Mouse (Mus musculus) hindbrain, postnatal 0 days (tissue): ENCODE measurements at regions not wholly inside any gene's neighbourhood (a gene's known extent, or its start where the extent isn't known, plus 50 kb on each side); places are given as distances from the start of the nearest gene placed in this dataset.
"Not testable (repeated sequence)": the region's sequence is repeated elsewhere in the genome, so short reads cannot be mapped to it uniquely, and the experiment has no call there.

Experiments used
- ATAC-seq: fragments of 200-750 bp; cut with Nextera tagmentation; 2 replicates; pipeline ENCODE4 v1.8.0; 2017; ENCODE audit warnings: mild to moderate bottlenecking, moderate TSS enrichment, moderate library complexity
- DNase-seq: peaks from one replicate; pipeline ENCODE4 v3.0.0-alpha.2; 2015; ENCODE audit warnings: low spot score
- H3K27ac ChIP-seq: fragments of 300-500 bp; sonication (generic); 2 replicates; pipeline ENCODE4 v1.5.1; 2014; ENCODE audit warnings: mild to moderate bottlenecking
- H3K27me3 ChIP-seq: fragments of 300-500 bp; sonication (generic); 2 replicates; pipeline ENCODE4 v1.6.1; 2014; ENCODE audit warnings: low read length, mixed read lengths; ENCODE audit not compliant: insufficient read depth
- H3K36me3 ChIP-seq: fragments of 300-500 bp; sonication (generic); 2 replicates; pipeline ENCODE4 v1.6.1; 2014; ENCODE audit warnings: low read length, mixed read lengths; ENCODE audit not compliant: insufficient read depth
- H3K4me1 ChIP-seq: fragments of 300-500 bp; sonication (generic); 2 replicates; pipeline ENCODE4 v1.6.1; 2014; ENCODE audit warnings: antibody characterized with exemption, low read length, mixed read lengths; ENCODE audit not compliant: insufficient read depth
- H3K4me2 ChIP-seq: fragments of 300-500 bp; sonication (generic); 2 replicates; pipeline ENCODE4 v1.6.1; 2014; ENCODE audit warnings: low read depth, mild to moderate bottlenecking, low read length, moderate library complexity, mixed read lengths
- H3K4me3 ChIP-seq: fragments of 300-500 bp; sonication (generic); 2 replicates; pipeline ENCODE4 v1.5.1; 2014; ENCODE audit warnings: low read length
- H3K9ac ChIP-seq: fragments of 300-500 bp; sonication (generic); replicated peaks from 2 replicates; pipeline ENCODE4 v1.6.1; 2014; ENCODE audit warnings: mild to moderate bottlenecking, low read length, moderate library complexity, mixed read lengths
- H3K9me3 ChIP-seq: fragments of 300-500 bp; sonication (generic); 2 replicates; pipeline ENCODE4 v1.6.1; 2016; ENCODE audit warnings: low read length, mixed read lengths
- CTCF ChIP-seq: IDR thresholded peaks from 2 replicates; pipeline ENCODE4 v1.5.1; 2016; ENCODE audit warnings: antibody characterized with exemption, control low read depth, low read depth
- WGBS: fragments of 180-500 bp; shearing (Covaris S2); extraction: QIAGEN DNeasy Blood & Tissue Kit; methylation state at CpG from one replicate; pipeline ENCODE4 v1.1.7; 2014; 5-methylcytosine and 5-hydroxymethylcytosine counted together

DNA sequence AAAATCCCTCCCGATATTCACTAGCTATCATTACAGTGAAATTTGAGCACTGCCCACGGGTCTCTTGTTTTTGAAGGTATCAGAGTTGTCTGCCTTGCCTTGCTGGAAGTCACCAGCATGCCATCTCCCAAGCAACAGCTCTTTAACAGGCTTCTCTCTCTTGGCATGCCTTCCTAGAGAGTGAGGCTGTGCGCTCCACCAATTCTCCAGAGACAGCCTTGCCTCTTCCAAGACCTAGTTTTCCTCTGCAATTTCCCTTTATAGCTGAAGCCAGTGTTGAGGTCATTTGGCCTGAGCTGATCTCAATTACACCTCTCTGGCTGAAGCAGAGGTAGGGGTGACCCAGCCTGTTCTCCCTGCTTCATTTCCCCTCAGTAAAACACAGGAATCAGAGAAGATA lies 477.3 kb upstream of the Arid1b start:
- Histone ChIP-seq H3K9ac (no peak overlapping the region), H3K27ac (0 out of 2 replicates have a peak overlapping the region, but pooled peaks have one; percentile 32), H3K4me3 (no peak overlapping the region), H3K27me3 (no peaks in the 10 kb centered on the region), H3K4me2 (no peak overlapping the region), H3K4me1 (peaks cover 5% of the 10 kb centered on the region; the same call in 1 of the 2 replicates), H3K36me3 (no peaks in the 10 kb centered on the region), H3K9me3 (no peaks in the 10 kb centered on the region)
- ATAC-seq (no peak), DNase-seq (peak; percentile 74)
- 34% methylated on average over 3 of the region's 3 CpGs for WGBS
- no peak for TF ChIP-seq CTCF

DNA sequence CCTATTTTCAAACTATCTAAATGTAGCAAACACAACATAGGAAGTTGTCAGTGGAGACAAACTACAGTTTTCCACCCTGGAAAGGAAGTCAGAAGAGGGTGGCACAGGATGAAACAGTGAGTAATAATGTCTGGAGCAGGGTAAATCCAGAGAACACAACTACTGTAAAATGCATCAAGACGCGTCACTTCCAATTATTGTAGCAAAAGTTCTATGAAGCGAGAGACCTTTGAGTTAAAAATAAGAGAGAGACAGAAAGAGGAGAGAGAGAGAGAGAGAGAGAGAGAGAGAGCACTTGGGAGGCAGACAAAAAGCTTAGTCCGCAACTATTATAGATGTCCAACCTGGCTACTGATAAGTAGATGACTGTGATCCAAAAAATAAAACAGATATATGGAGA lies 473.1 kb upstream of the Arid1b start:
- no peak overlapping the region for H3K4me2 ChIP-seq
- peaks cover 5% of the 10 kb centered on the region; the same call in 1 of the 2 replicates for H3K4me1 ChIP-seq
- H3K9me3 ChIP-seq: no peaks in the 10 kb centered on the region
- no peak overlapping the region for H3K27ac ChIP-seq
- 89% methylated on average over 4 of the region's 4 CpGs for WGBS
- DNase-seq (no peak), ATAC-seq (no peak)
- no peaks in the 10 kb centered on the region for H3K36me3 ChIP-seq
- no peak overlapping the region for H3K4me3 ChIP-seq
- no peak overlapping the region for H3K9ac ChIP-seq
- TF ChIP-seq CTCF: no peak
- H3K27me3 ChIP-seq: no peaks in the 10 kb centered on the region

GRCm38 (mm10) chr17:4526466-4526865 lies 467.7 kb upstream of the Arid1b start:
- no peak overlapping the region for H3K4me2 ChIP-seq
- H3K4me3 ChIP-seq: no peak overlapping the region
- no peaks in the 10 kb centered on the region for H3K4me1 ChIP-seq
- 91% methylated on average over 7 of the region's 7 CpGs for WGBS
- H3K27ac ChIP-seq: no peak overlapping the region
- TF ChIP-seq CTCF: no peak
- H3K27me3 ChIP-seq: no peaks in the 10 kb centered on the region
- DNase-seq (no peak), ATAC-seq (no peak)
- no peak overlapping the region for H3K9ac ChIP-seq
- H3K36me3 ChIP-seq: no peaks in the 10 kb centered on the region
- no peaks in the 10 kb centered on the region for H3K9me3 ChIP-seq

GRCm38 (mm10) chr17:4532126-4532525 lies 462.0 kb upstream of the Arid1b start:
- Histone ChIP-seq H3K36me3 (no peaks in the 10 kb centered on the region), H3K9ac (no peak overlapping the region), H3K9me3 (no peaks in the 10 kb centered on the region), H3K27ac (no peak overlapping the region), H3K4me3 (no peak overlapping the region), H3K27me3 (no peaks in the 10 kb centered on the region), H3K4me1 (no peaks in the 10 kb centered on the region), H3K4me2 (no peak overlapping the region)
- ATAC-seq (no peak), DNase-seq (no peak)
- no peak for TF ChIP-seq CTCF
- 77% methylated on average over 2 of the region's 2 CpGs for WGBS

- DNase-seq (no peak), ATAC-seq (no peak)
- Histone ChIP-seq H3K4me2 (no peak overlapping the region), H3K27me3 (no peaks in the 10 kb centered on the region), H3K9ac (no peak overlapping the region), H3K27ac (no peak overlapping the region), H3K4me1 (no peaks in the 10 kb centered on the region), H3K9me3 (no peaks in the 10 kb centered on the region), H3K4me3 (no peak overlapping the region), H3K36me3 (no peaks in the 10 kb centered on the region)
- no peak for TF ChIP-seq CTCF
- 58% methylated on average over 2 of the region's 2 CpGs for WGBS
Measured at GRCm38 (mm10) chr17:4540435-4540834, 453.7 kb upstream of the Arid1b start.

- TF ChIP-seq CTCF: no peak
- no peaks in the 10 kb centered on the region for H3K4me1 ChIP-seq
- H3K4me2 ChIP-seq: no peak overlapping the region
- no peaks in the 10 kb centered on the region for H3K9me3 ChIP-seq
- H3K27me3 ChIP-seq: no peaks in the 10 kb centered on the region
- DNase-seq (peak; percentile 53), ATAC-seq (no peak)
- no peak overlapping the region for H3K27ac ChIP-seq
- no peak overlapping the region for H3K4me3 ChIP-seq
- H3K9ac ChIP-seq: no peak overlapping the region
- H3K36me3 ChIP-seq: no peaks in the 10 kb centered on the region
- 24% methylated on average over 7 of the region's 7 CpGs for WGBS
Measured at GRCm38 (mm10) chr17:4541020-4541743, 452.9 kb upstream of the Arid1b start.

DNA sequence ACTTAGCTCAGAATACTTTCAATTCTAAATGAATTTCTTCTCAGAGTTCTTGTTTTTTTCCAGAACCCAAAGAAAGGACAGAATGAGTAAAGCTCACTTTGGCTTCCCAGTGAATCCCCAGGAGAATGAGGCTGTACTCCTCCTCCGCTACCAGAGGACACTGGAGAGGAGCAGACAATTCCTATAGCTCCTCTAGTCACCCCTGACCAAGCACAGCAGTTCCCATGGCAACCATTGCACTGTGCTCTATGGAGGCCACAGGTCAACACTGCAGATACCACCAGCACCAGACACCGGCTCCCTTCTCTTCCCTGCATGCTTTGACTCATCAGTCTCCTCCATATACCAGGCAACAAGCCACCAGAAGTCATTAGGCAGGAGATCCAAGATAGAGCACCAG lies 447.6 kb upstream of the Arid1b start:
- Histone ChIP-seq H3K9ac (no peak overlapping the region), H3K27ac (no peak overlapping the region), H3K9me3 (no peaks in the 10 kb centered on the region), H3K27me3 (no peaks in the 10 kb centered on the region), H3K36me3 (no peaks in the 10 kb centered on the region), H3K4me3 (no peak overlapping the region), H3K4me1 (no peaks in the 10 kb centered on the region), H3K4me2 (no peak overlapping the region)
- DNase-seq: no peak
- no peak for TF ChIP-seq CTCF
- 38% methylated on average over 2 of the region's 2 CpGs for WGBS
- ATAC-seq: 0 out of 2 replicates have a peak, but pooled peaks have one; percentile 53

DNA sequence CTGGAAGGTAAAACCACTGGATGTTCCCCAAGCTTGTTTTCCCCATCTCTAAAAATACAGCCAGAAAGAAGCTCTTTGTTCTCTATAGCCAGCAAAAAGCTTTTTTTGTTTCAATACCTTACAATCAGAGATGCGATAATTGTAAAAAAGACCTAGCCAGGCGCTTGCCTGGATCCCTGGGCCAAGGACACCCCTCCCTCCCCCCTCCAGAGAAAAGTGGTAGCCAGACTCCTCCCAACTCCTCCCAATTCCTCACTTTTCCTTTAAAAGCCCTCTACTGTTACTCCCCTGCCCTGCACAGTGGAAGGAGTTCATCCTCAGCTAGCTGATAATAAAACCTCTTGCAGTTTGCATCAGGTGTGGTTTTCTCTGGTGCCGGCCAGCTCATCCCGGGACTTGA lies 441.1 kb upstream of the Arid1b start:
- H3K27ac ChIP-seq, H3K27me3 ChIP-seq, H3K4me2 ChIP-seq, H3K9me3 ChIP-seq, H3K9ac ChIP-seq, ATAC-seq, H3K4me3 ChIP-seq, H3K4me1 ChIP-seq, DNase-seq, H3K36me3 ChIP-seq: not testable (repeated sequence)
- 84% methylated on average over 4 of the region's 4 CpGs for WGBS
